Mouse (Mus musculus) spleen, embryonic (tissue): ENCODE data around the gene Apex1.
"Not testable (repeated sequence)": the region's sequence is repeated elsewhere in the genome, so short reads cannot be mapped to it uniquely, and the experiment has no call there.

Source experiments
- CTCF ChIA-PET: fragments of 350-600 bp; sonication (Branson Sonifier 250); formaldehyde crosslinking; loops from one replicate; lab custom pipeline; 2022; lab: Charles Lee

Apex1 gene

GRCm38 (mm10) chr14:50925111-50925920 lies 548 bp downstream of the Apex1 start:
- CTCF ChIA-PET, result interaction anchor here (0.5 kb wide), 1 partner anchor 48 kb away, joined by 3 read pairs; no protein-coding TSS in a partner anchor

GRCm38 (mm10) chr14:50927366-50927765 lies 2.6 kb downstream of the Apex1 start:
- CTCF ChIA-PET, result no interaction called here

DNA sequence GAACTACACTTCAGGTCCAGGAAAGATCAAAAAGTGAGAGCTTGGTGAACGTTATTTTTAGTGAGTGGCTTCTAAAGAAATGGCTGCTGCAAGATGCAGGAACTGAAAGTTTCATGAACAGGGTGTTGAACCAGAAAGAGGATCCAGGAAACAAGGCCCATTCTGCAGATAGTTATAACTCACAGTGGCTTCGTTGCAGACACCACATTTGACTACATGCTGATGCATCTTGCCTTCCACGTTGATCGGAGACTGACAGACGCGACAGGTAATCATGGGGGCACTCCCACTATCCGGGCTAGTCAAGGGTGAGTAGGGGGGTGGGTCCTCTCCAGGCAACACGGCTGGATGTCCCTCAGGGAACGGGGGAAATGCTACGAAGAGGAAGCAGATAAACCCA lies 5.2 kb downstream of the Apex1 start:
- CTCF ChIA-PET, result no interaction called here

DNA sequence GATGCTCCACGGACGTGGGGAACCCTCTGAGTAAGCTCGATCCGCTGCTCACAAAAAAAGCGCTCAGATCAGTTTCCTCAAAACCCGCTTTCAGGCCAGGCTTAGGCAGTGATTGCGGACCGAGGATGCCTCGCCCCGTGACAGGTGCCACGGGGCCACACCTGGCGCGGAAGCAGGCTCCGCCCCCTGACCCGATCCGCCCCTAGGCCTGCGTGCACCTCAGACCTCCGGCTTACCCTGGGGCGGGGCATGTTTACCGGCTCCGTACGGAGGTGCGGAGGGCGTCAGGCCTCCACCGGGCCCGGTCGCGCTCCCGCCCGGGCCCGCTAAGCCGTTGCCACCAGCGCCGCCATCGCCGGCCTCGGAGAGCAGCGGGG lies 5.6 kb downstream of the Apex1 start:
- CTCF ChIA-PET, result no interaction called here

DNA sequence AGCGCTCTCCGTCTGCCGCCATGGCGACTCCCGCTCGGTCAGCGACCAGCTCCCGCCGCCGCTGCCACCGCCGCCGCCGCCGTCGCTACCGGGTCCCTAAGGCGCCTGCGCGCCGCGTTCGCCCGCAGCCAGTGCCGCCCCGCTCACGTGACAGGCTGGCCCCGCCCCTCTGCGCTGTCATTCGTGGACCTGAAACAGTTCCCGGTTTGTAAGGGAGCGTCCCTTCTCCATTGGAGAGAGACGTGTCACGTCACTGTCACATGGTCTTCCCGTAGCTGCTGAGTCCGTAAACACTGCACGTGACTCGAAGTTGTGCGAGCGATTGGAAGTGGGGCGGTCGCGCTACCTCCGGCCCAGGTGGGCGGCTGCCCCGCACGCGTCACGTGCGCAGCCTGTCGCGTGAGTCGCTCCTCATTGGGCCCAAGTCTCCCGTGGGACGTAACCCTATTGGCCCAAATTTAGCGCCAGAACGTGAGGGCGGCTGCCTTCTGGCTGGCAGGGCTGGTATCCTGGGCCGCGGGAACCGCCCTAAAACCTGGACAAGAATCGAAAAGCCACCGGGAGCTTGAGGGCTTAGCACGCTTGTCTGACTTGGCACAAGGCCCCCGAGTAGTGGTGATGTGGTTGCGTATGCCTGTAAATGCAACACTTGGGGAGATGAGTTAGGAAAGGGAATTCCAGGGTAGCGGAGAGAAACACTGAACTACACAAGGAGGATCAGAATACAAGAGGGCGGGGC lies 6.2 kb downstream of the Apex1 start, which contains the start of the genes Pip4p1 and Pnp:
TSS of gene Pip4p1 (minus strand) at position 103 of the 739 bp plus-strand sequence.
TSS of gene Pnp (plus strand) at position 329 of the 739 bp plus-strand sequence.
- CTCF ChIA-PET, result no interaction called here

- CTCF ChIA-PET, result no interaction called here
Measured at GRCm38 (mm10) chr14:50931493-50932020, 6.8 kb downstream of the Apex1 start.

- CTCF ChIA-PET, result no interaction called here
Measured at GRCm38 (mm10) chr14:50936649-50937048, 11.9 kb downstream of the Apex1 start.

DNA sequence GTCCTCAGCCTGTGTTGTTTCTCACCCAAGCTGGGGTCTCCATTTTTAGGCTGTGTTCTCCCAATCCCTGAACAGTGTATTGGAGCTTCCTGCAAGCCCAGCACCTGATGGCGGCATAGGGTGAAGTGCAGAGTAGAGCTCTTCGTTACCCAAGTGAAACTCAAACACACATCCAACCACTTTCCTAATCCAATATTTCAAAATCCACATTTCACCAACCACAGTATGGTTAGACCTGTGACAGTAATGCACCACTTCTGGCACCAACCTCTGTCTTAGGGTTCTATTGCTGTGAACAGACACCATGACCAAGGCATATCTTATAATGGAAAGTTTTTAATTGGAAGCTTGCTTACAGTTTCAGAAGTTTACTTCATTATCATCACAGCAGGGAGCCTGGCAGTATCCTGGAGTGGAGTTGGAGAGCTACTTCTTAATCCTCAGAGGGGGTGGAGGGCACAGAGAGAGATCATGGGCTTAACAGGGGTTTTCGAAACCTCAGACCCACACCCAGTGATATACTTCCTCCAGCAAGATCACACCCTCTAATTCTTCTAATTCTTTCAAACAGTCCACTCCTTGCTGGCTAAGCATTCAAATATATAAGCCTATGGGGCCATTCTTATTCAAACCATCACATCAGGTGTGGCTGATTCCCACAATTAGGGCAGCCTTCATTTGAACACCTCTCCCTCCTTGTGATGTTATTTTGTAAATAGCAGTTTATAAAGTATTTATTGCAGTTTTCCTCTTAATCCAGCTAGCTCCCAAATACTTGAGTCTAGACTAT lies 13.5 kb downstream of the Apex1 start:
- CTCF ChIA-PET, result no interaction called here

DNA sequence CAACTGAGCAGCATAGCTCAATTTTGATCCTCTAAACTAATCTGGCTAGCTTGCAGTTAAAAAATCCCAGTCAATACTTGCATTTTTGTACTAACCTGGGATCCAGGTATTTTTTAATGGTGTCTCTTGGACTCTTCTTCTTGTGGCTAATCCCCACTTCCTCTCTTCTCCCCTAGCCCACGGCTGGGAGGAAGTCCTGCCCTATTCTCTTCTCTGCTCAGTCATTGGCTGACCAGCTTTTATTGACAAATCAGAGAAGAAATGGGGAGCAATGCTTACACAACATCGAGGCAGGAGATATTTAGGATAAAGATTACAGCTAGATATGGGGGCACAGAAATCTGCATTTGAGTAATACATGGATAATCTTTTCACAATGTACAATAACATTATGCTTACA lies 14.2 kb downstream of the Apex1 start:
- CTCF ChIA-PET, result no interaction called here

- CTCF ChIA-PET, result no interaction called here
Measured at GRCm38 (mm10) chr14:50943932-50944667, 19.3 kb downstream of the Apex1 start, which contains the start of gene Gm49342. Gm49342 (plus strand) TSS chr14:50944517.

- CTCF ChIA-PET, result not testable (repeated sequence)
Measured at GRCm38 (mm10) chr14:50944668-50945033, 19.9 kb downstream of the Apex1 start.

DNA sequence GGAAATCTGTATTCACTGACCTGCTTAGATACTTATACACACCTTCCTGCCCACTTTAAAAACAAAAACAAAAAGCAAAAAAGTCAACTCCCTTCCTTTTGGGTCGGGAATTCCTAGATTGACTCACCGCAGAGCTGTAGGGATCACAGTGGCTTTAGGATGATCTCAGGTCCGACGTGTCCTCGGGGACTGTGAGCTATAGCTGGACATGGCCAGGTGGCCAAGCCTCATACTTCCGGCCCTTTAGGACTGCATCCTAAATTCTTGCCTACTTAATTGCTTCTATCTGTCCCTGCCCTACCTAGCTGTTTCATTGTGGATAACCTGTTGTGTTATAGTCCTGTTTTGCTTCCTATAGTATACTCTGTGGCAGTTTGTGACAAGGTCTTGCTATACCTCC lies 20.3 kb downstream of the Apex1 start:
- CTCF ChIA-PET, result interaction anchor here (0.6 kb wide), 1 partner anchor 121 kb away, joined by 4 read pairs; no protein-coding TSS in a partner anchor

DNA sequence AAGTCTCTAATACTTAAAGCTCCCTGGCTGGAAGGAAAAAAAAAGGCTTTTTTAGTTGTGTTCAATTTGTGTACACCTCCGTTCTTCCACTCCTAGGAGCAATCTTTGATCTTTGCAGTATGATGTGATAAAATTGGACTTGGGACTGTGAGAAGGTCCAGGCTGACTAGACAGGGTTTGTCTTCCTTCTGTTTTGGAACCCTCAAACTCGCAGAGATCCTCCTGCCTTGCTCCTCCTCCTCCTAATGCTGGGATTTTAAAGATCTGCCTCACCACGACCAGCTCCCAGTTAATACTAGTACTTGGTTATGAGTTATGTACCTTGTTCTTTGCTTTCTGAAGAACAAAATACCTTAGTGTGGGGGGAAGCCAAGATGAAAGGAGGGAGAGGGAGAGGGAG lies 20.8 kb downstream of the Apex1 start:
- CTCF ChIA-PET, result interaction anchor here (0.6 kb wide), 1 partner anchor 120 kb away, joined by 4 read pairs; no protein-coding TSS in a partner anchor

GRCm38 (mm10) chr14:50955487-50955886 lies 30.7 kb downstream of the Apex1 start:
- CTCF ChIA-PET, result no interaction called here

DNA sequence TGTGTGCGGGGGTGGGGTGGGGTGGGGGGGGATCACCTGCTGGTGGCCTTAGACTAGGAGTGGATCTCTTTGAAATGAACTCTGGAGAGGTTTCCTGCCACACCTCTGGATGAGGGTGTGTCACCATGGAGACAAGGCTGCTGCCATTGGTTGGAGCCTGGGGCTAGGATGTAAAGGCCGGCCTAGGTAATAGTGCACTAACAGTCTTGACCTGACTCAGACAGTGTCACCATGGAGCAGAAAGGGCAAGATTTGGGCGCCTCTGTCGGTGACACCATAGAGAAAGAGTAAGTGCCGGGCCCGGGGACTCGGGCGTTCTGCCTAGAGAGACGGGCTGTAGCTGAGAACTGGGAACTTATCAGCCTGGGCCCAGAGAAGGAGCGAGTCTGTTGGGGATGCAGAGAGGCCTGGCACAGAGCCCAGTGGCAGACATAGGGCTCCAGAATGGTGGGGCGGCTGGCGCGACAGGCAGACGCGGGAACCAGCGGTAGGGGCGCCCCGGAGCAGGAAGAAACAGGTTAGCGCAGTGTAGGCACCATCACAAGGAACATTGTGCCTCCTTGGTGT lies 31.3 kb downstream of the Apex1 start, which contains the start of gene Pnp2:
TSS of gene Pnp2 (plus strand) at position 51 of the 567 bp plus-strand sequence.
- CTCF ChIA-PET, result not testable (repeated sequence)

- CTCF ChIA-PET, result not testable (repeated sequence)
Measured at GRCm38 (mm10) chr14:50956724-50957123, 32.0 kb downstream of the Apex1 start.

- CTCF ChIA-PET, result not testable (repeated sequence)
Measured at GRCm38 (mm10) chr14:50957146-50957545, 32.4 kb downstream of the Apex1 start.

DNA sequence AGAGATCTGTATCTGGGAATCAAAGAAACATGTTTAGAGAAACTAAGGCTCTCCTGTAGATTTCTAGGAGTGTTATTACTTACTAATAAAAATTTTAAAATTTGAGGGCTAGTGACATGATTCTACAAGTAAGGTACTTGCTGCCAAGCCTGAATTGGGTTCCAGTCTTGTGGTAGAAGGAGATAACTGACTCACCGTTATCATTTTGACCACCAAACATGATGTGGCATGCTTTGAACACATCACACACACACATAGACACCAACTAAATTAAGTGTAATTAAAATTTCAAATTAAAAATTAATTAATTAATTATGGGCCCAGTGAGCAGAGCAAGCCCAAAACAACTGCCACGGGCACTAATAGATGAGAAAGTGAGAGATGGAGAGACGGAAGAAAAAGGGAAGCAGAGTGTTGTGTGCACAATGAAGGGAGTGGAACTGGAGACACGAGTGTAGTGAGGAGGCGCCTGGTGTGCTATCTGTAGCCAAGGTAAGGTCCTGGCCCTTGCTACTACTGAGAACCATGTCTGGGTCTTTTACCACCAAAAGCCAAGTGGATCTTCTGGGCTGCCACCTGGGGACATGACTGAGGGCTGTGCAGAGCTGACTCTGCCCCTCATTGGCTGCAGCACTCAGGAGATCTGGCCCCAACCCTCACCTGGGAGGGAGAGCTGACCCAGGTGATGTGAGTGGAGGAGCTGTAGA lies 33.7 kb downstream of the Apex1 start:
- CTCF ChIA-PET, result not testable (repeated sequence)

GRCm38 (mm10) chr14:50968216-50968980 lies 43.6 kb downstream of the Apex1 start:
- CTCF ChIA-PET, result interaction anchor here (0.6 to 1.0 kb wide), 2 partner anchors 12 to 1029 kb away, joined by 9 to 27 read pairs; no protein-coding TSS in a partner anchor
